Mouse (Mus musculus): ENCODE measurements around the gene Tuba8.

Gene Tuba8

GRCm38 (mm10) chr6:121210149-121210925, at the start of gene Tuba8:
Gene Tuba8, plus strand, starts transcription at chr6:121210696.
- WGBS = 6% methylated on average over 30 of the region's 30 CpGs

DNA sequence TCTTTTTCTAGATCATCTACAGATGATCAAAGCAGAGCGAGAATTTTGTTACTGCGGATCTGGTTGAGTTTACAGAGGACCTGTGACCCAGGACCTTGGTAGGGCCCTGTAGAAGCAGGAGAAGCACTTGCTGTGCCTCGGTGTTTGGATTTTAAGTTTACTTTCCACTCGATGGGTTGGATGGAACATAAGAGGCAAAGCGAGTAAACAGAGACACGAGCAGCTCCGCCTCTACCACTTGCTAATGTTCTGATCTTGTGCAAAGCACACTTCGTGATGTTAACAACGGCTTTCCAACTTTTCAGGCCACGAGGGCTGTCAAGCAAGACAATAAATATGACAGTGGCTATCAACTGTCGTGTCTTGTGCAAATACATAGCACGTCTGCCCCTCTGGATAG, 47.9 kb upstream of the Tuba8 start:
- 95% methylated on average over 12 of the region's 12 CpGs for WGBS

DNA sequence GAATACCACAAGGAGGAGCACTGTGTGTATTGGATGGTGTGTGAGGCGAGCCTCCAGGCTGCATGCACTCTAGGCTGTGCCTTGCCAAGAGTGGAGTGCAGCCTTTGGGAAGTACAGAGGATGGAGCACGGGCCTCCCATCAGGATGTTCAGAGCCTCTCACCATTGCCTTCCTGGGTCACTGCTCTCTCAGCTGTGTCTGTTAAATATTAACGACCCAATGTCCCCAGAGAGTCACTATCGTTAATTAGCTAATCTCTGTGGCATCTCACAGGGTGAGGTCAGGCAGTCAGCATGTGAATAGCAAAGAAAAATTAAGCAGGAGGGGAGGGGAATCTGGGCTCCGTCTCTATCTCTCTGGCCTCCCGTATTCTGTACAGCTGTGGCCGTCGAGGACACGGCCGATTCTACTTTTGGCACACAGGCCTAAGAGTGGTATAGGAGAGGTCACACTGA, 44.4 kb upstream of the Tuba8 start:
- 78% methylated on average over 10 of the region's 10 CpGs for WGBS

DNA sequence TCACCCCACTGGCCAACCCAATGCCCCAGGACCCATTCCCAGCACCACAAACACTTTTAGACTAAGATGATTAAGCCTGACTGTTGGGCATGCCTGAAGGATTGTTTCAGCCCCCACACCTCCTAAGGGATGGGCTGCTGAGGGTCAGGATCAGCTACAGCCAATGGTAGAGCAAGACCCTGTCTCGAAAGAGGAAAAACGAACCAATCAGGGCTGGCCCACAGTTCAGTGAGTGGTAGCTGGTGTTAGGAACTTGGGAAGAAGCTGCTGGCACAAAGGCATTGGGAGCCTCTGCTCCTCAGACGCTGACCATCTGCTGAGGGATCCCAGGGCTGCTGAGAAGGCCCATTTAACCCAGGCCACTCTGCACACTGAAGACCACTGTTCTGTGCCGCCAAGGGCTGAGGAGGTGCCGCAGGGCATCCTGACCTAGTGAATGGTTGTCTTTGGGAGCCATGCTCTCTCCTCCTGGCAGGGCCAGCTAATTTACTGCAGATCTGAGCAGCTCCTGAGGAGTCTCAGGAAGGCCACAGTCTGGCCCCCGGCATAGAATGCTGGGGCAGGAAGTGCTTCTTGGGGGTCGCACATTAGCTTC, 43.0 kb upstream of the Tuba8 start:
- WGBS = 78% methylated on average over 7 of the region's 7 CpGs

DNA sequence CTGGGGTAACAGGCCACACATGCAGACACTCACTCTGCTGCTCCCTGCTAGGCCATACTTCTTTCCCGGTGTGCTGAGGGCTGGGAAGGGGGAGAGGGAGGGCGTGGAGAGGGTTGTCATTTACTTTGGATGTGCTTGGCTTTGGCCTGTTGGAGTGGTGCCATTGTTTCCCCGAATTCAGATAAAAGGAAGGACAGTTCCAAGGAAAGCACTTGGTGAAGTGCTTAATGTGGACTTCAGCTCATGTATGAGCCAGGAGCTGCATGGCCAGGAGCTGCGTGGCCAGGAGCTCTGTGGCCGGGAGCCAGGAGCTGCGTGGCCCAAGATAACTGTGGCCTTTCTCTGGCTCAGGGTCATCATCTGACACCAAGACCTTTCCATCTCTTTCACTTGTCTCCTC, 39.4 kb upstream of the Tuba8 start:
- WGBS = 82% methylated on average over 6 of the region's 6 CpGs

DNA sequence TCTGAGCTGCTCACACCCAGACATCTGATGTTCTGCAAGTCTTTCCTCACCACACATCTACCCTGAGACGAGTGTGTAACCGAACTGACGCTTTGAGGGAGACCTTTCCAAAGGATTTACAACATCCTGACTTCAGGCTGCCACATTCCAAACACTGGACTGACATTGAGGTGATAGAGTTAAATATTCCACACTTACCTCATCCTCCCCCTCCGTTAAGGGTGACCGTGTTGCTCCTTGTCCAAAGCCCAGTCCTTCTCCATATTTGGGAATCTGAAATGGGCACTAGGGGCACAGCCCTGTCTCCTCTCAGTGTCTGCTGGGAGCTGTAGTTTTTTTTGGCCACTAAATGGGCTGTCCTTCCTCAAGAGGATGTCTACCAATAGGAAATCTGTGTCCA, 37.0 kb upstream of the Tuba8 start:
- WGBS = 84% methylated on average over 5 of the region's 5 CpGs

GRCm38 (mm10) chr6:121174761-121175160, 35.7 kb upstream of the Tuba8 start:
- 92% methylated on average over 6 of the region's 6 CpGs for WGBS

- WGBS = 55% methylated on average over 14 of the region's 14 CpGs
Observed at GRCm38 (mm10) chr6:121176011-121176730, 34.3 kb upstream of the Tuba8 start.

- 91% methylated on average over 4 of the region's 4 CpGs for WGBS
Observed at GRCm38 (mm10) chr6:121176731-121177098, 33.8 kb upstream of the Tuba8 start.

GRCm38 (mm10) chr6:121177118-121177708, 33.3 kb upstream of the Tuba8 start:
- 86% methylated on average over 7 of the region's 7 CpGs for WGBS

GRCm38 (mm10) chr6:121178700-121179358, 31.7 kb upstream of the Tuba8 start:
- WGBS = 32% methylated on average over 7 of the region's 7 CpGs

DNA sequence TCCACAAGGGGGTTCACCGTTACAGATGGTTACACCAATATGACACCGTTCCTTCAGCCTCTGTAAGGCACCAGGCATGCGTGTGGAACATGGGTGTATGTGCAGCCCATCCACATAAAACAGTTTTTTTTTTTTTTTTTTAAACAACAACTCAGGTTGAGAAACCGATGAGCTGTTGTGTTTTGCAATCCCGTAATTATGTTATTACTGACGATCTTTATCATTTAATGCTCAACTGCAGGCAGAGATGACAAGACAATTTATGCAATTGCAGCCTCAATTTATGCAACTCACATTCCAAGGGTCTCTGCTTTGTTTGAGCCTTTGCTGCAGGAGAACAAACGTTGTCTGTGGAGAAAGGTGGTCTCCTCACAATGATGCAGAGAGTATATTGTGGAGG, 30.6 kb upstream of the Tuba8 start:
- 74% methylated on average over 7 of the region's 7 CpGs for WGBS

GRCm38 (mm10) chr6:121183414-121184173, 26.9 kb upstream of the Tuba8 start, which contains the start of gene Pex26:
Gene Pex26, plus strand, starts transcription at chr6:121183667.
- WGBS = 1% methylated on average over 32 of the region's 32 CpGs

DNA sequence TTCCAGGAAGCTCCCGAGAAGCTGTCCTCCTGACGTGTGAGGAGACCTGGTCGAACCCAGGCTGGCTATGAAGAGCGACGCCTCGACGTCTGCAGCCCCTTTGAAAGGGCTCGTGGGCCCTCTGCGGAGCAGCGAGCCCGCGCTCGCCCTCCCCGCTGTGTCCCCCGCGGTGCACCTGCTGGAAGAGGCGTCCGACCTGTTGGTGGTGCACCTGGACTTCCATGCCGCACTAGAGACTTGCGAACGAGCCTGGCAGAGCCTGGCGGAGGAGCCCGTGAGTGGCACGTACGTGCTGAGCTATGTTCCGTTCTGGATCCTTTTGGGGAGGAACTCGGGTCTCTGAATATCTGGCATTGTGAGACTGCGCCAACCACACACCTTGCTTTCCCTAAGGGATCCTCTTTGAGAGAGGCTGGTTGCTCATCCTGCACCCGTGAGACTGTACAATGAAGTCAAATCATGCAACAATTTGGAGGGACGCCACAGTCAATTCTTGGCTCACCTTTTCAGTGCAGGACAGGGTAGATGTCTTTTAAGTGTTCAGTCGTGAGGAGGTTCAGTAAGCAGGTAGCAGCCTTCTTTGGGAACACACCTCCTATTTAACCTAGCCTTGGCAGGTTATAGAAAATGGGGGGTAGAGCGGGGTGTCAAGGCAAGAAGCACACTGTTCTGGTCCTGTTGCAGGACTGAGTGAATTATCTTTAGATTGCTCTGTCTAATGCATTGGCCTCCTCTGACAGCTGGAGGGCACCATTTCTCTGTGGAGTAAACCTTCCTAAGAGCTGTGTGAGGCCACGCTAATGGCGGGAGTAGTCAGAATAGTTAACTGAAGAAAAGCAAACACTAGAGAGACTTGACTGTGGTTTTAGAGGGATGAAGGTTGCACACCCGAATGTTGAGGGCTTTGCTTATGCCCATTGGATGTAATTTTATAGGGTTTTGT, 26.0 kb upstream of the Tuba8 start:
- WGBS = 2% methylated on average over 35 of the region's 35 CpGs

DNA sequence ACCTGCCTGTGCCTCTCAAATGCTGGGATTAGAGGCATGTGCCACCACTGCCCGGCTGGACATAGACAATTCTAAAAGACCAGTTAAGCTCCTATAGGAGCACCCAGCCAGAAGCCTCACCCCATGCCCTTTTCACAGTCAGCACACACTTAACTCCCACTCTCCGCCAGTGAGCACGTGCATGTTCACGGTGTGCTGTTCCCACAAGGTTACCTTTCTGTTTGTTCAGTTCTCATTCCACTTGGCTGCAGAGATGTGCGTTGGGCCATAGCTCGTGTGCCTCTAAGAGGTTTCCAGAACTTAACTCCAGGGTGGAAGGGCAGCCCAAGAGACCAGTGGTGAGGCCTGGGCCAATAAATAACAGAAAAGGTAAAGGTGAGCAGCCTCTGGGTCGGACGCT, 25.3 kb upstream of the Tuba8 start:
- 76% methylated on average over 8 of the region's 8 CpGs for WGBS

DNA sequence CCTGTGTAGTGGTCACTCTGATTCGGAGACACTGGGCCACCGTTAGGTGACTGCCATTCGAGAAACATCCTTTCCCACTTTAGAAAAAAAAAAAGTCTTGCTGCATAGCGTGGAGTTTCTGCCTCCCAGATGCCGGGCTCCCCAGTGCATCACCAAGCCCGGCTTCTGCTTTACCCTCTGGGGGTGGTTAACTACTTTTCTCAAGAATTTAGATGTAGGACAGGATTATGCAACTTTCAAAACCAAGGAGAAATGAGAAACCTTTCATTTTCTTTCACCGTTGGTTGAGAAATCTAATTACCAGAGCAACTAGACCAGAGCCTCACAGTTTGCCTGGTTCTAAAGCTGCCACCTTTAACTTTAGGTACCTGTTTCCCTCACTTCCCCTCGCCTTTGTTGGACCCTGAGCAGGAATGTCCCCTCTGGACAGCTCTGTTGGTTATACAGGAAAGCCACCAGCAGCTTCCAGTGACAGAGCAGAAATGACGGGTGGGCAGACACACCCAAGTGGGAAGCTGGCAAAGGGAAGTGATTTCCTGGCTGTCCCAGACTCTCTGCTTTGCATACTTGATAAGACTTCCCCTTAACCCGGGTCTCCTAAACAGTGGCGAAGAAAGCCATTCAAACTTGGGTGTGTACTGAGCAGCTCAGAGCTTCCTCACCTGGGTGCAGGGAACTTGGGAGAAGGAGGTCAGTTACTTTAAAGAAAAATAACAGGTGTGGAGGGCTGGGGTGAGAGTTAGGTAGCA, 19.1 kb upstream of the Tuba8 start:
- WGBS = 61% methylated on average over 11 of the region's 11 CpGs

DNA sequence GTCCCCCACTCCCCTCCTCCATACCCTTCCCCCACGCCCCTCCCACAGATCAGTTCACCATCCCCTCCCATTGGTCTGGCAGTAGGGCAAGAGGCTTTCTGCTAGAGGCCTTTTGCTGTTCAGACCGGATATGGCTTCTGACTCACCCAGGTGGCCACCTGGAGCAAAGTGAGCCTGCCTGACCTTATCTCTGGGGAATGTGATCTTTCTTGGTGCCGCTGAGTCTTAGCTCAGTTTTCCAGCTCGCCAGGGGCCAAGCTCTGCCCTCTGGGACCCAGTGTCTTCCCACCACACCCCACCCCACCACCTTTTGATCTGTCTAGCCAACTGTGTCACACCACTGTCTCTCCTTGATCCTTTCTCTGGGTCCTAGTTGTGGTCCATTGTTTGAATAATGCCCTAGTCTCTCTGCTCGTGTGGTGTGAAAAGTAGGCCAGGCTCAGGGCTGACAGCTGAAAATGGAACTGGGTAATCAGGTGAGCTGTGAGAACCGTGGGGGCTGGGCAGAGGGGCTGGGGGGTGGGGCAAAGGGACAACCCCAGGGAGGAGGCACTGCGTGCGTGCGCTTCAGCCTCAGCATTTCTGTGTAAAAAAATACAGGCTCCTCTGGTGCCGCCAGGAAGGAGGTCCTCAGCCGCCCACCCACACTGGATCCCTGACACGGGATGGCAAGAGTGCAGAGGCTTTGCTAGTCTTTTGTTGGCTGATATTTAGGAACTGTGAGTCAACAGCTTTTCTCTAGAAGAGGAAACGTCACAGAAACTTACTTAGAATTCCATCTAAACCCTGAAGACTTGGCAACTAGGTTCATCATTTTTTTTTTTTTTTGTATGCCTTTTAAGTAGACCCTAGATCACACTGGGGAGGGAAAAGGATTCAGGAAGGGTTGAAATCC, 16.2 kb upstream of the Tuba8 start:
- WGBS = 62% methylated on average over 13 of the region's 13 CpGs
